Mouse (Mus musculus) lung, adult 2 months (tissue): Measurements from ENCODE around the gene Ankle1. TPM values are rescaled to one million over a fixed set of nuclear protein-coding genes. Genes with fewer than 3 reads are reported as not detected.

ENCODE experiments used
- DNase-seq: peaks from one replicate; pipeline ENCODE4 v3.0.0; 2022
- H3K4me1 ChIP-seq: fragments of 200-500 bp; 2 replicates; pipeline ENCODE4 v1.6.1; 2011; ENCODE audit warnings: low read length; ENCODE audit not compliant: control insufficient read depth, insufficient read depth
- H3K4me3 ChIP-seq: fragments of 200-500 bp; replicated peaks from 2 replicates; pipeline ENCODE3; 2011; ENCODE audit warnings: low read depth, mild to moderate bottlenecking, control low read depth, low read length; ENCODE audit errors: extremely low read depth
- CTCF ChIP-seq: fragments of 200-500 bp; IDR thresholded peaks from 2 replicates; pipeline ENCODE4 v1.5.1; 2011; ENCODE audit warnings: mild to moderate bottlenecking, low read length, control low read depth; ENCODE audit not compliant: insufficient read depth
- POLR2A ChIP-seq: fragments of 200-500 bp; IDR thresholded peaks from 2 replicates; pipeline ENCODE4 v1.6.1; 2011; ENCODE audit warnings: low read depth, mild to moderate bottlenecking, control low read depth, low read length, borderline replicate concordance; ENCODE audit errors: extremely low read depth
- WGBS: fragments of 180-500 bp; shearing (Covaris S2); methylation state at CpG from one replicate; pipeline ENCODE4 v1.1.7; 2018; 5-methylcytosine and 5-hydroxymethylcytosine counted together
- polyA plus RNA-seq: library from polyadenylated mRNA; depleted of rRNA; stranded (reverse); fragments of >200 nt; gene quantifications from 2 replicates; pipeline ENCODE4 v1.2.3, GENCODE M21; 2012; rRNA removed

Ankle1 gene
- polyA plus RNA-seq, 1 experiment: 2.2 TPM

DNA sequence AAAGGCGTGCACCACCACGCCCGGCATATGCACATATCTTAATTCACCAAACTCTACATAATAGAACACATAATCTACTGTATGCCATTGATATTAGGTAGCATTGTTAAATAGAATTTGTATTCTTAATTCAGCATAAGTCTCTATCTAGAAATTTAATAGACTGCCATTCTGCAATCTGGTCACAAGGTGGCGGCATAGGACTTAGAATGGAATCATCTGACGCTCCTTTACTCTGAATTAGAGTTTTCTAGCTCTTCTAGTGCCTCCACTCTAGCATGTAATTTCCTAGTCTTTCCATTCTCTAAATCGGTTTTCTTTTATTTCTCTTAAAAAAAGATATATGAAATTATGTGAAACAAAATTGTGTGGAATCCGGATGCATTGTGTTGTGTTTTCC, 35.6 kb downstream of the Ankle1 start:
- WGBS: under 1% methylated on average over 7 of the region's 7 CpGs
- DNase-seq: peak; percentile 46
- peak; percentile 31; the same call in 1 of the 2 replicates for TF ChIP-seq CTCF
- no peak for TF ChIP-seq POLR2A

DNA sequence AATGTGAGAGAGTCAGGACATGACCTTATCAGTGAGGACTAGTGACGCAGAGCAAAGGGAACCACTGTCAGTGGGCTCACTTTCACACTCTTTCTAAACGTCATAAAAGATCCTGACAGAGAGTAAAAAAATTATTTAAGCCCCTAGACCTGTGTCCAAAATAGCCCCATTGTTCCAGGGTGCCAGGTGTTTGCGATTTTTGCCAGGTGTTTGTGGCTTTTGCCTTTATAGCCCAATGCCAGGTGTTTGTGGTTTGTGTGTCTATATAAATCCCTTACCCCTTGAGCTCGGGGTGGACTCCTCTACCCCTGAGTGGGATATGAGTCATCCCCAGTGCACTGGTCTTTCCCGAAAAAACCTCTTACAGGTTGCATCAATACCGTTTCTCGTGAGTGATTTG, 39.3 kb downstream of the Ankle1 start:
- DNase-seq: no peak

More for the DNA sequence above, 35.6 kb downstream of the Ankle1 start:
- Histone ChIP-seq H3K4me3 (no peak overlapping the region), H3K4me1 (no peaks in the 10 kb centered on the region)

DNA sequence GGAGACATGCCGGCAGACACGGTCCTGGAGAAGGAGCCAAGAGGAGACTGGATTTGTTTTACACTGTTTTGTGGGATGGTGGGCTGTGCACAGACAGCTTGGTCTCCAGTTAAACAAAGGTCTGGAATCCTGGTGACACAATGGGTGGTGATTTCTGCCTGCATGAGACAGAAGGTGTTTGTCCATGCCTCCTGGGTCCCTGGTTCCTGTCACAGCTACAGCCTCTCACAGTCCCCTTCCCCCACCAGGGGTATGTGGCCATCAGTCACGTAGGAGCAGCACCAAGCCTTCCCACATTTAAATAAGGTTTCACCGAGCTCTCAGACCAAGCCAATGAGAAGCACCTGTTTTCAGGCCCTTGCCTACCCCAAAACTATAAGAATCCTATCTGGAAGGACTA, 45.5 kb downstream of the Ankle1 start:
- H3K4me3 ChIP-seq: no peak overlapping the region
- WGBS: 66% methylated on average over 4 of the region's 4 CpGs
- no peak for TF ChIP-seq CTCF
- no peak for TF ChIP-seq POLR2A
- H3K4me1 ChIP-seq: no peaks in the 10 kb centered on the region
- no peak for DNase-seq

More for the DNA sequence above, 39.3 kb downstream of the Ankle1 start:
- no peak for TF ChIP-seq POLR2A
- no peak for TF ChIP-seq CTCF
- Histone ChIP-seq H3K4me3 (no peak overlapping the region), H3K4me1 (no peaks in the 10 kb centered on the region)
- WGBS: 74% methylated on average over 7 of the region's 7 CpGs

DNA sequence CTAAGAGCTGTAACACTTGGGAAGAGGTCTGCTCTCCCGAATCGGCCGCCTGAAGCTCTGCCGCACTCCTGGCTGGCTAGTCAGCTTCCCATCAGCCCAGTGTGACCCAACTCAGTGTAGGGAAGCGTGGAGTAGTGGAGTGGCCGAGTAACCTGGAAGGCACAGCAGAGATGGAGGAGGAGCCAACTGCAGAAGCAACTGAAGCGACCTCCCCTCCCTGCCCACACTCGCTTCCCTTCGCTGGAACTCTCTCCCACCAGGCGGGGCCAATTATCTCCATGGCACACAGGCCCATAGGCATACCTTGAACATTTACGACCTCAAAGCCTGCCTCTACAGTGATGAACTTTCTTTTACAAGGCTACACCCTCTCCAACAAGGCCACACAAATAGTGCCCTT, 46.0 kb downstream of the Ankle1 start:
- no peaks in the 10 kb centered on the region for H3K4me1 ChIP-seq
- no peak overlapping the region for H3K4me3 ChIP-seq
- TF ChIP-seq CTCF (no peak), POLR2A (no peak)
- DNase-seq: no peak
- 59% methylated on average over 11 of the region's 11 CpGs for WGBS

DNA sequence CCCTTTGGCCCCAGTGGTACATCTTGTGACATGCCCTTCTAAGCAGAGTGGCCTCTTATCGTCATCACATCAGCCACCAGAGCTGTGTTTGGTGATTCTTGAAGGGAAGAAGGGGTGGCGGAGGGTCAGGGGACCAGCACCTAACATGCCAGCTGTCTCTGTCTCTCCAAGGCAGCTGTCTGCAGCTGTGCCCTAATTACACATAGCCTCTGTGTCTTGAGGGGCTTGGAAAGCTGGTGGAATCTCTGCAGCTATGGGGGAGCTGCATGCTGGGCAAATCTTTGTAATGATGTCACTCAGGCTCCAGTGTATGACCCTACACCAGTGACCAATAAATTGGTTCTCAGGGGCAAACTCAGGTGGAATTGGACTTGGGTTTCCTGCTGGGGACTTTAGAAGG, 46.9 kb downstream of the Ankle1 start:
- Histone ChIP-seq H3K4me1 (no peaks in the 10 kb centered on the region), H3K4me3 (no peak overlapping the region)
- DNase-seq: no peak
- TF ChIP-seq CTCF: no peak
- TF ChIP-seq POLR2A: no peak
- WGBS: 69% methylated on average over 2 of the region's 2 CpGs

DNA sequence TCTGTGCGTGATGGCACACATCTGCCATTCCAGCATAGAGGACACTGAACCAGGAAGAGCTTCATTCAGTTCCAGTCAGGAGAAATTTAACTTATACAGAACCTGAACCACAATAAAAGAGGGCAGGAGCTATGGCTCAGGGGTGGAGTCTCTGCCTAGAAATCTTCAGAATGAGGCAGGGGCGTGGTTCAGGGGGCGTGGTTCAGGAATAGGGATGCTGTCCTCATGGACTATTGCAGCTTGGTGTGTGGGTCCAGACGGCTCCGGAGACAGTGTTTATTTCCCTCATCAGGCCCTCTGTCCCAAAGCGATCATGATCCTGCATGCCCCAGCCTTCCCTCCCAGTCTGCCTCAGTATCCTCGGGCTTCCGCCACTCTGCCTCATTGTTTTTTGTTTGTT, 48.9 kb downstream of the Ankle1 start:
- Histone ChIP-seq H3K4me1 (no peaks in the 10 kb centered on the region), H3K4me3 (no peak overlapping the region)
- 67% methylated on average over 8 of the region's 8 CpGs for WGBS
- TF ChIP-seq POLR2A: no peak
- no peak for TF ChIP-seq CTCF
- no peak for DNase-seq

DNA sequence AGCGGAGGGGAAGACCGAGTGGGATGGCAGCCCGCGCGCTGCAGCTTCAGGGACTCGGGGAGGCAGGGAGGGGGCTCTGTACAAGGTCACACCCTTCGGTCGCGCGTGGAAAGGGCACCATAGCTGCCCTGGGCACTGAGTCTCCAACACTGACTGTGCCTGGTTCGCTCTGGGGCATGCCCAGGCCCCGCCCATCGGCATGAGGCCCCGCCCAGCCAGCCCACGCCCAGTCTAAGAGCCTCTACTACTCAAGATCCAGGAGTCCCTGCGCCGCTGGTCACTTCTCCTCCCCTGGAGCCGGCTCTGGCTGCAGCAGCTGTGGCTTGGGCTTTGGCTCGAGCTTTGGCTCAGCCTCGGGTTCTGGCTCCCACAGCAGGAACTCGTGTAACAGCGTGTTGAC, 51.1 kb downstream of the Ankle1 start:
- no peak for DNase-seq
- H3K4me3 ChIP-seq: no peak overlapping the region
- 52% methylated on average over 22 of the region's 22 CpGs for WGBS
- no peak for TF ChIP-seq POLR2A
- TF ChIP-seq CTCF: no peak
- no peaks in the 10 kb centered on the region for H3K4me1 ChIP-seq

DNA sequence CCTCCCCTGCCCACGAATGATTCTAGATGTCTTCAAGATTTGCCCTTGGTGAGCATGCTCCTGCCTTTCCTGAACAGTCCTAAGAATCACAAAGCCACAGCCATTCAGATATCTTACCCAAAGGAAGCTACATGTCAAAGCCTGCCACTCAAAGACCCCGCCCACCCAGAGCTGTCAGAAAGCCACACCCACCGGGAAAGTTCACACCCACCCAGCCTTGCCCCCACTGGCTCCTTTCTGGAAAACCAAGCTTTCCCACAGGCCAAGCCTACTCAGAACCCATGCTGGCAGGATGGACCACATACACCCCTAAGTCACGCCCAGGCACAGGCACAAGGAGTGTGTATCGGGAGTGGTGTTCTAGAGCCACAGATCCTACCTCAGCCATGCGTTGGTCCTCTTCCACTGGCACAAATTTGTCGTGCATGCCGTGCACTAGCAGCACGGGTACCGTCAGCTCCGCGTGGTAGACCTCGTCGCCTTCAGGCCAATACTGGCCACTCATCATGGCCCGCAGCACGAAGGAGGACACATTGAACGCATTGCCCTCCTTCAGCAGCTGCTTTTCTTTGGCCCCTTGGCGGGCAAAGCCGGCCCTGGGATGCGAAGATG, 52.0 kb downstream of the Ankle1 start:
- no peak overlapping the region for H3K4me3 ChIP-seq
- no peaks in the 10 kb centered on the region; the same call in 1 of the 2 replicates for H3K4me1 ChIP-seq
- 87% methylated on average over 20 of the region's 20 CpGs for WGBS
- TF ChIP-seq POLR2A: no peak
- no peak for TF ChIP-seq CTCF
- no peak for DNase-seq

Other genes with a start within 250 kb of the Ankle1 start
- 32.7 and 37.6 TPM in 2 replicates for gene Myo9b, start 133.3 kb upstream of the Ankle1 start, polyA plus RNA-seq
- 6.4 and 9.8 TPM in 2 replicates for gene Haus8, start 133.1 kb upstream of the Ankle1 start, polyA plus RNA-seq
- 111 and 121 TPM in 2 replicates for gene Use1, start 39.2 kb upstream of the Ankle1 start, polyA plus RNA-seq
- 16.9 and 21.1 TPM in 2 replicates for gene Ocel1, start 34.7 kb upstream of the Ankle1 start, polyA plus RNA-seq
- 133 and 205 TPM in 2 replicates for gene Nr2f6, start 24.1 kb upstream of the Ankle1 start, polyA plus RNA-seq
- gene Ushbp1, start 10.2 kb upstream of the Ankle1 start, polyA plus RNA-seq: 155 and 170 TPM in 2 replicates
- 120 and 145 TPM in 2 replicates for gene Babam1, start 9.1 kb upstream of the Ankle1 start, polyA plus RNA-seq
- gene Abhd8, start 57.6 kb downstream of the Ankle1 start, polyA plus RNA-seq: 38.1 and 43.3 TPM in 2 replicates
- gene Mrpl34, start 58.9 kb downstream of the Ankle1 start, polyA plus RNA-seq: 59.4 and 72.5 TPM in 2 replicates
- 84.4 and 85.9 TPM in 2 replicates for gene Dda1, start 63.2 kb downstream of the Ankle1 start, polyA plus RNA-seq
- gene Ano8, start 80.0 kb downstream of the Ankle1 start, polyA plus RNA-seq: 25.5 and 30.6 TPM in 2 replicates
- 26.0 and 30.4 TPM in 2 replicates for gene Gtpbp3, start 82.1 kb downstream of the Ankle1 start, polyA plus RNA-seq
- 1,109 and 1,564 TPM in 2 replicates for gene Plvap, start 105.7 kb downstream of the Ankle1 start, polyA plus RNA-seq
- 0.42 and 0.49 TPM in 2 replicates for gene Ccdc194, start 119.7 kb downstream of the Ankle1 start, polyA plus RNA-seq
- 437 and 505 TPM in 2 replicates for gene Bst2, start 131.4 kb downstream of the Ankle1 start, polyA plus RNA-seq
- 131 and 132 TPM in 2 replicates for gene Mvb12a, start 136.9 kb downstream of the Ankle1 start, polyA plus RNA-seq
- gene Tmem221, start 152.9 kb downstream of the Ankle1 start, polyA plus RNA-seq: 18.5 and 25.2 TPM in 2 replicates
- gene Nxnl1, start 160.6 kb downstream of the Ankle1 start, polyA plus RNA-seq: 0.09 TPM in 1 of 2 replicates, not detected in the other
- gene Slc27a1, start 162.9 kb downstream of the Ankle1 start, polyA plus RNA-seq: 73.5 and 101 TPM in 2 replicates
- 140 TPM in 2 replicates for gene Pgls, start 186.2 kb downstream of the Ankle1 start, polyA plus RNA-seq
- gene Fam129c, start 191.6 kb downstream of the Ankle1 start, polyA plus RNA-seq: 4.8 and 5.4 TPM in 2 replicates
- 172 and 200 TPM in 2 replicates for gene Colgalt1, start 205.0 kb downstream of the Ankle1 start, polyA plus RNA-seq